Mouse (Mus musculus): Measurements from ENCODE around the gene Ccdc22. TPM values are rescaled to one million over a fixed set of nuclear protein-coding genes. Genes with fewer than 3 reads are reported as not detected.

Gene Ccdc22
- polyA plus RNA-seq, 1 experiment from 2014 or later, result 17.4 TPM

- Histone ChIP-seq H3K4me3 (ENCODE audit: control insufficient read depth in 1 of 2, insufficient read depth in 1 of 2, low read depth in 1 of 2, low read length in 2 of 2) (no peak overlapping the region), H3K4me2 (ENCODE audit: low read length) (no peak overlapping the region), H3K36me3 (ENCODE audit: control insufficient read depth, insufficient read depth, low read length) (peaks cover 43% of the 10 kb centered on the region), H3K4me1 (ENCODE audit: control insufficient read depth in 2 of 2, insufficient read depth in 2 of 2, low read length in 2 of 2) (no peaks in the 10 kb centered on the region), H3K27ac (replicated peaks in 1 of 2; ENCODE audit: control insufficient read depth in 1 of 2, insufficient read depth in 1 of 2, low read depth in 2 of 2, low read length in 2 of 2) (no peak overlapping the region), H3K9ac (ENCODE audit: low read length) (no peak overlapping the region), H3K27me3 (ENCODE audit: control insufficient read depth, insufficient read depth, low read length) (no peaks in the 10 kb centered on the region), H3K9me3 (ENCODE audit: control insufficient read depth, low read length) (no peaks in the 10 kb centered on the region)
- no peak for ATAC-seq (ENCODE audit: insufficient number of reproducible peaks, insufficient read depth, low FRiP score, low read depth)
- 86% methylated on average over 9 of the region's 9 CpGs for WGBS
These were observed 9.9 kb downstream of the Ccdc22 start for GRCm38 (mm10) chrX:7595371-7595770.

GRCm38 (mm10) chrX:7586356-7586755, 19.0 kb downstream of the Ccdc22 start:
- no peak overlapping the region for H3K4me3 ChIP-seq (ENCODE audit: control insufficient read depth in 1 of 2, insufficient read depth in 1 of 2, low read depth in 1 of 2, low read length in 2 of 2)
- H3K27me3 ChIP-seq (ENCODE audit: control insufficient read depth, insufficient read depth, low read length), result no peaks in the 10 kb centered on the region
- H3K9me3 ChIP-seq (ENCODE audit: control insufficient read depth, low read length), result no peaks in the 10 kb centered on the region
- no peaks in the 10 kb centered on the region for H3K4me1 ChIP-seq (ENCODE audit: control insufficient read depth in 2 of 2, insufficient read depth in 2 of 2, low read length in 2 of 2)
- no peak overlapping the region for H3K4me2 ChIP-seq (ENCODE audit: low read length)
- H3K36me3 ChIP-seq (ENCODE audit: control insufficient read depth, insufficient read depth, low read length), result no peaks in the 10 kb centered on the region
- ATAC-seq (ENCODE audit: insufficient number of reproducible peaks, insufficient read depth, low FRiP score, low read depth), result no peak
- no peak overlapping the region for H3K27ac ChIP-seq (replicated peaks in 1 of 2; ENCODE audit: control insufficient read depth in 1 of 2, insufficient read depth in 1 of 2, low read depth in 2 of 2, low read length in 2 of 2)
- H3K9ac ChIP-seq (ENCODE audit: low read length), result no peak overlapping the region
- 70% methylated on average over 3 of the region's 5 CpGs for WGBS

- Histone ChIP-seq H3K27me3 (ENCODE audit: control insufficient read depth, insufficient read depth, low read length) (no peaks in the 10 kb centered on the region), H3K9me3 (ENCODE audit: control insufficient read depth, low read length) (no peaks in the 10 kb centered on the region), H3K4me1 (ENCODE audit: control insufficient read depth in 2 of 2, insufficient read depth in 2 of 2, low read length in 2 of 2) (no peaks in the 10 kb centered on the region), H3K9ac (ENCODE audit: low read length) (no peak overlapping the region), H3K4me3 (ENCODE audit: control insufficient read depth in 1 of 2, insufficient read depth in 1 of 2, low read depth in 1 of 2, low read length in 2 of 2) (no peak overlapping the region), H3K36me3 (ENCODE audit: control insufficient read depth, insufficient read depth, low read length) (no peaks in the 10 kb centered on the region), H3K27ac (replicated peaks in 1 of 2; ENCODE audit: control insufficient read depth in 1 of 2, insufficient read depth in 1 of 2, low read depth in 2 of 2, low read length in 2 of 2) (no peak overlapping the region), H3K4me2 (ENCODE audit: low read length) (no peak overlapping the region)
- no peak for ATAC-seq (ENCODE audit: insufficient number of reproducible peaks, insufficient read depth, low FRiP score, low read depth)
- 89% methylated on average over 11 of the region's 11 CpGs for WGBS
These were observed 21.4 kb downstream of the Ccdc22 start for GRCm38 (mm10) chrX:7583881-7584280.

- H3K4me3 ChIP-seq (ENCODE audit: control insufficient read depth in 1 of 2, insufficient read depth in 1 of 2, low read depth in 1 of 2, low read length in 2 of 2), result no peak overlapping the region
- ATAC-seq (ENCODE audit: insufficient number of reproducible peaks, insufficient read depth, low FRiP score, low read depth), result no peak
- WGBS, result 82% methylated on average over 2 of the region's 2 CpGs
- no peak overlapping the region for H3K9ac ChIP-seq (ENCODE audit: low read length)
- H3K4me1 ChIP-seq (ENCODE audit: control insufficient read depth in 2 of 2, insufficient read depth in 2 of 2, low read length in 2 of 2), result no peaks in the 10 kb centered on the region
- H3K9me3 ChIP-seq (ENCODE audit: control insufficient read depth, low read length), result no peaks in the 10 kb centered on the region
- H3K36me3 ChIP-seq (ENCODE audit: control insufficient read depth, insufficient read depth, low read length), result no peaks in the 10 kb centered on the region
- no peak overlapping the region for H3K27ac ChIP-seq (replicated peaks in 1 of 2; ENCODE audit: control insufficient read depth in 1 of 2, insufficient read depth in 1 of 2, low read depth in 2 of 2, low read length in 2 of 2)
- H3K27me3 ChIP-seq (ENCODE audit: control insufficient read depth, insufficient read depth, low read length), result no peaks in the 10 kb centered on the region
- H3K4me2 ChIP-seq (ENCODE audit: low read length), result no peak overlapping the region
These were observed 24.2 kb downstream of the Ccdc22 start for GRCm38 (mm10) chrX:7581151-7581550.

- no peak overlapping the region for H3K27ac ChIP-seq (replicated peaks in 1 of 2; ENCODE audit: control insufficient read depth in 1 of 2, insufficient read depth in 1 of 2, low read depth in 2 of 2, low read length in 2 of 2)
These were observed 30.5 kb downstream of the Ccdc22 start for GRCm38 (mm10) chrX:7574885-7575231.

GRCm38 (mm10) chrX:7574087-7574884, 31.0 kb downstream of the Ccdc22 start, which contains the start of gene Ppp1r3f:
Ppp1r3f (minus strand) TSS chrX:7574283.
- 17% methylated on average over 65 of the region's 65 CpGs for WGBS
- peak within 1 kb of the TSS; percentile 78 for H3K9ac ChIP-seq (ENCODE audit: low read length)
- peak; percentile 96 for ATAC-seq (ENCODE audit: insufficient number of reproducible peaks, insufficient read depth, low FRiP score, low read depth)

More at GRCm38 (mm10) chrX:7574885-7575231, 30.5 kb downstream of the Ccdc22 start:
- peak overlapping the region; percentile 52 to 59 for H3K4me3 ChIP-seq (ENCODE audit: control insufficient read depth in 1 of 2, insufficient read depth in 1 of 2, low read depth in 1 of 2, low read length in 2 of 2)
- 26% methylated on average over 5 of the region's 6 CpGs for WGBS
- H3K4me1 ChIP-seq (ENCODE audit: control insufficient read depth in 2 of 2, insufficient read depth in 2 of 2, low read length in 2 of 2), result peaks cover 11 to 25% of the 10 kb centered on the region in 2 experiments
- H3K27me3 ChIP-seq (ENCODE audit: control insufficient read depth, insufficient read depth, low read length), result no peaks in the 10 kb centered on the region
- peak overlapping the region; percentile 64 for H3K4me2 ChIP-seq (ENCODE audit: low read length)
- no peak for ATAC-seq (ENCODE audit: insufficient number of reproducible peaks, insufficient read depth, low FRiP score, low read depth)
- no peak overlapping the region; the same call in 1 of the 2 replicates for H3K9ac ChIP-seq (ENCODE audit: low read length)
- no peaks in the 10 kb centered on the region for H3K36me3 ChIP-seq (ENCODE audit: control insufficient read depth, insufficient read depth, low read length)
- H3K9me3 ChIP-seq (ENCODE audit: control insufficient read depth, low read length), result no peaks in the 10 kb centered on the region

GRCm38 (mm10) chrX:7573176-7574086, 31.9 kb downstream of the Ccdc22 start, which contains the start of gene Foxp3:
Foxp3 (plus strand) TSS chrX:7573644.
- peak within 1 kb of the TSS; percentile 59 to 77 for H3K4me3 ChIP-seq (ENCODE audit: control insufficient read depth in 1 of 2, insufficient read depth in 1 of 2, low read depth in 1 of 2, low read length in 2 of 2)
- H3K4me1 ChIP-seq (ENCODE audit: control insufficient read depth in 2 of 2, insufficient read depth in 2 of 2, low read length in 2 of 2), result peaks cover 11 to 25% of the 10 kb centered on the region in 2 experiments
- H3K9me3 ChIP-seq (ENCODE audit: control insufficient read depth, low read length), result no peaks in the 10 kb centered on the region
- H3K9ac ChIP-seq (ENCODE audit: low read length), result peak within 1 kb of the TSS; percentile 78
- no peaks in the 10 kb centered on the region for H3K36me3 ChIP-seq (ENCODE audit: control insufficient read depth, insufficient read depth, low read length)
- peak within 1 kb of the TSS; percentile 55 to 80 for H3K27ac ChIP-seq (replicated peaks in 1 of 2; ENCODE audit: control insufficient read depth in 1 of 2, insufficient read depth in 1 of 2, low read depth in 2 of 2, low read length in 2 of 2)
- peak; percentile 58 for ATAC-seq (ENCODE audit: insufficient number of reproducible peaks, insufficient read depth, low FRiP score, low read depth)
- H3K27me3 ChIP-seq (ENCODE audit: control insufficient read depth, insufficient read depth, low read length), result no peaks in the 10 kb centered on the region
- WGBS, result 26% methylated on average over 56 of the region's 72 CpGs
- peak within 1 kb of the TSS; percentile 64 for H3K4me2 ChIP-seq (ENCODE audit: low read length)

More at GRCm38 (mm10) chrX:7574087-7574884, 31.0 kb downstream of the Ccdc22 start, which contains the start of gene Ppp1r3f:
- H3K9me3 ChIP-seq (ENCODE audit: control insufficient read depth, low read length), result no peaks in the 10 kb centered on the region
- peaks cover 11 to 25% of the 10 kb centered on the region in 2 experiments for H3K4me1 ChIP-seq (ENCODE audit: control insufficient read depth in 2 of 2, insufficient read depth in 2 of 2, low read length in 2 of 2)
- no peaks in the 10 kb centered on the region for H3K27me3 ChIP-seq (ENCODE audit: control insufficient read depth, insufficient read depth, low read length)
- peak within 1 kb of the TSS; percentile 59 to 77 for H3K4me3 ChIP-seq (ENCODE audit: control insufficient read depth in 1 of 2, insufficient read depth in 1 of 2, low read depth in 1 of 2, low read length in 2 of 2)
- H3K27ac ChIP-seq (replicated peaks in 1 of 2; ENCODE audit: control insufficient read depth in 1 of 2, insufficient read depth in 1 of 2, low read depth in 2 of 2, low read length in 2 of 2), result peak within 1 kb of the TSS; percentile 55 to 80
- H3K36me3 ChIP-seq (ENCODE audit: control insufficient read depth, insufficient read depth, low read length), result no peaks in the 10 kb centered on the region
- peak within 1 kb of the TSS; percentile 64 for H3K4me2 ChIP-seq (ENCODE audit: low read length)
